Mouse (Mus musculus): Measurements from ENCODE around the gene Fam78b.
A peak's percentile ranks its signal among the peaks of the same experiment; 100 is the strongest.

Gene Fam78b

DNA sequence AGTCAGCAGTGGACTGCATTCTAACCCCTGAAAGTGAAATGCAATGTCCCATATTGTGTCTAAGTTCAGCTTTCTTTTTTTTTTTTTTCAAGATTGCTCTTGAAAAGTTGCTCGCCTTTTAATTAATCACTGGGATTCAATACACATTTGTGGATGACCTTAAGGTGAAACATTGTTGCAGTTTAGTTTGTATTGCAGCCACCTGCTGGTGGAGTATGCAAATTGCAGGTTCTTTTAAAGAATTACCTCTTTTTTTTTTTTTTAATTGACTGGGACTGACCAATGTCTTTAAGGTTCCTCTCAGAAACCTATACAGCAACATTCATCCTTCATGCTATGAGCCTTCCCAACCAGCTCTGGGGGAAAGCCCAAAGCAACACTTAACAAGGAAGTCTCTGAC, 33.2 kb downstream of the Fam78b start:
- peak in 1 of 2 experiments; percentile 27 for DNase-seq

DNA sequence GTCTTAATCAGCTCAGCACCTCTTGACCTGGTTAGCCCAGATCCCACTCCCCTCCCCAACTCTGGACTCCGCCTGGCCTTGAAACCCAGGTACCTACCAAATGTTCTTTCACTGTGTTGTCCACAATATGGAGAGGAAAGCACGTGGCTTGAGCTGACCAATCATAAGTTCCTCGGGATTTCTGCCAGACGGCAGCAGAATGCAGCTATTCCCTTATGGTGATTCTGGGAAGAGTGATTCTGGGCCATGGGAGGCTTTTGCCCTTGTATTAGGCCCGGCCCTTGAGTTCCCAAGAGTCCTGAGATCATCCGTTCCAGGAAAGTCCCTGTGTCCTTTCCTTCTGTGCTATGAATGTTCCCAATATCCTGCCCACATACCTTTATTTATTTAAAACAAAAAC, 41.3 kb downstream of the Fam78b start:
- no peak for DNase-seq

DNA sequence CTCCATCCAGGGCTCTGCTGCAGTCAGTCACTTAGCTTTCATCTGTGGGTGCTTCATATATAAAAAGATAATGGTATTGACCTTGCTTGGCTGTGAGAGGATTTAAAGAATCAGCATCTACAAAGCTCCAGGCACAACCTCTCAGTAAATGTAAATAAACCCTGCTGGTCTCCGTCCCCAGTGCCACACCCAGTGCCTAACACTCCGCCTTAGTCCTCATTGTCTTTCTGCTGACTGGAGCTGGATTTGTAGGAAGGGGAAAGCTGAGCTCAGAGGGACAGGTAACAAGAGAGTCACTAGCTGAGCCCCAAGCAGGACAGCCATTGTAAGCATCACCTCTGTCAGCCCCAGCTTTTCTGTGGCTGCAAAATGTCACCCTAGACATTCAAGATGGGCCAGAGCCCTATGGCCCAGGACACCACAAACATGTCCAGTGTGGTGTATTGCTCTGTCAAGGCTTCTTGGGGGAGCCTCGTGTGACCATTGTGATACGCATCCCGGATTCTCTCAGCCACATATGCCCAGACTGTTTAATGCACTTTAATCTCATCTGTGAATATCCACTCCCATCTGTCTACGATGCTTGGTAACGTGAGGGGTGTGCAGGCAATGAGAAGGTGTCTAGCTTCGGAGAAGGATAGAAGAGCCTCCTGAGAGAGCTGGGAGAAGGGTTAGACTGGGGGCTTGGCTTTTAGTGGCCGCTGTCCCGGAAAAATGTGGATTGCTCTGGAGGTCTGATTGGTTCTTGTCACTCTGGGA, 45.1 kb downstream of the Fam78b start:
- DNase-seq: no peak

DNA sequence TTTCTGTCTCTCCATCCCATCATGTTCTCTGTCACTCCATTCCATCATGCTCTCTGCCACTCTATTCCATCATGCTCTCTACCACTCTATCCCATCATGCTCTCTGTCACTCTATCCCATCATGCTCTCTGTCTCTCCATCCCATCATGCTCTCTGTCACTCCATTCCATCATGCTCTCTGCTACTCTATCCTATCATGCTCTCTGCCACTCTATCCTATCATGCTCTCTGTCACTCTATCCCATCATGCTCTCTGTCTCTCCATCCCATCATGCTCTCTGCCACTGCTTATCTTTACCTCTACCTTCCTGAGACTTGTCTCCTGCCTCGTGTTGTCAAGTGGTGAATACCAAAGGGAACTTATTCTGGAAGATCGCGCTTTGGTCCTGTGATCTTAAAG, 49.6 kb downstream of the Fam78b start:
- DNase-seq: no peak

DNA sequence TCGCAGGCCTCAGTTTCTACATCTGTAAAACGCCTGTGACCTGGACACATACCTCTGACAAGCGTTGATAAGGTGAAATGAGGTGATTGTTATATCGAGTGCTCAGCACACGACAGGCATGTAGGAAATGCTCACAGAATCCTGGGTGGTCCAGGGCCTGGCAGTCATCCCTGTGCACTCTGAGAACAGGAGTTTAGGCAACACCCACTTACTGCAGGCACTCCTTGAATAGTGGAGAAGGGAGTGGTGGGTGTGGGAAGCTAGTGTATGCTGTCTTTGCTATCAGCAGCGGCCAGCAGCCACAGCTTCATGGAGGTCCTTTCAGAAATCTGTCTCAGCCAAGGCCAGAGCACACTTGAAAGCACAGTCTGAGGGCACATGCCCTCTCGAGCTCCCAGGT, 52.8 kb downstream of the Fam78b start:
- no peak for DNase-seq

DNA sequence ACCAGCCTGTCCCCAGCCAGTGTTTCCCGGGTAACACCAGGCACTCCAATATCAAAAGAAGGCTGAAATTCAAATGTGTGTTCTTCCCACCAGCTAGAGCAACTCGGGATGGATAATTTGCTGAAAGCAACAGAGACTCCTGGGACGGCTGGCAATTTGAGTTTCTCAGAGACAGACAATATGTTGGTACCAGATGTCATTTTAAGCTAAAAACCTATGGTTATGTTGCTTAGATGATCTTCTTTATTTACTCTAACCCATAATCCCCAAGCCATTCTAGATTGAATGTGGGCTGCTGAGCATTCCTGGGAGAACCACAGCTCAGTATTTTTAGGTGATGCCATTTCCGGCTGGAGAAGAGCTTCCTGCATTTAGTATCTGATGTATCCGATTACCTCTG, 56.3 kb downstream of the Fam78b start:
- no peak for DNase-seq

DNA sequence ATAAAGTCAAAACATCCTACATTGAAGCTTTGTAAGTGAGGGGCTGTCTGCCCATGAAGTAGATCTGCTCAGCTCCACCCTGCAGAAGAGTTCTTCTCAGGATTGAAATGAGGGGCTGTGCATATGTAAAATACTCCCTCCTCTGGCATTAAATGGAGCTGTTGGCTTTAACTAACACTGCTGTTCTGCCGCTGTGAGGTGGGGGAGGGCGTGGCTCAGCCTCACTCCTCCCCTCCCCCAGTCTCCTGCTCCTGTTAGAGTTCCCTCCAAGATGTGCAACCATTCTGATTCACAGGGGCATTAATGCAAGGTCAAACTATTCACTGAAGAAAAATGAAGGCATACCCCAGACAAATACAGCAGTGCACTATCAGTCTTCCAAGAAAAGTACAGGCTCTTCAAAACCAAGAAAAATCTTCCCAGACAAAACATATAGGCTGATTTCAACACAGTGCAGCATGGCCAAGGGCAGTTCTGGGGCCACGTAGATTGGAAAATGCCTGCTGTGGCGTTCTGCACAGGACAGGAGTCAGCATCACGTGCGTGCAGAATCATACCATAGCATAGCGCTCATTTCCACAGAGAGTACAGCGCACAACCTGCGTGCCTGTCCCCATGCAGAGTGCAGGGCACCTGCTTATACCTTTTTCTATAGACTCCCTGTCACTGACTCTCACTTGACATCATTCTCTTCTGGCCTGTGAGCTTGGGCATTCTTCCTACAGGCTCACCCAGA, 58.5 kb downstream of the Fam78b start:
- no peak for DNase-seq

DNA sequence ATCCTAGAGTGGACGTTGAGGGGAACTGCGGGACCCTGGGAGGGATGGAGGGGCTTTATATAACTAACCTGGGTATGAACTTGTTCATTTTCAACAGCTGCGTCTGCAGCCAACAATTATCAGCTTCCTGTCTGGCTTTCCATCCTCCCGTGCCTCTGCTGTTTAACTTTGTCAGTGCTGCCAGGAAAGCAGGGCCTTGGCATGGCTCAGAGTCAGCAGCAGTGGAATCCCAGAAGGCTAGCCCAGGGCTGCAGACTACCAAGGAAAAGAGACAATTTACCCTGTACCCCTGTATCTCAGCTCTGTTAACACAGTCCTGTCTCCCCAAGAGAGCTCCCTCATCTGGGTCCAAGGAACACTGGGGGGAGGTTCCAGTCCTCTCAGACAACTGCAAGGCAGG, 62.8 kb downstream of the Fam78b start:
- no peak for DNase-seq

DNA sequence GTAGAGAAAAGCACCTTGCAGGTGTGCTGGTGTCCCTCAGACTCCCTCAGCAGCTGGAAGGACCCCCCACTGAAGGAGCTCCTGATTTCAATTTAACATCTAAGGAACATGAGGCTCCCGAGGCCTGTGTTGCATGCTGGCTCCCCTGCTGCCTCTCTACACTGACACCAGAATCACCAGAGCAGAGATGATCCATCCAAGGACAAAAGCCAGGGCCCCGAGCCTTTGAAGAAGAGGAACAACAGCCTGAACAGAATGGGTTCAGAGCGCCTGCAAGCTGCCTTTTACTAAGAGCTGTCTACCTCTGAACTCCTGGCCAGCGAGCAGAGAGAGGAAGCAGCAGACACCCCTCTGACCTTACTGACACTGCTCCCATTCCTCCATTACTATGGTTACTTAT, 64.3 kb downstream of the Fam78b start:
- no peak for DNase-seq

DNA sequence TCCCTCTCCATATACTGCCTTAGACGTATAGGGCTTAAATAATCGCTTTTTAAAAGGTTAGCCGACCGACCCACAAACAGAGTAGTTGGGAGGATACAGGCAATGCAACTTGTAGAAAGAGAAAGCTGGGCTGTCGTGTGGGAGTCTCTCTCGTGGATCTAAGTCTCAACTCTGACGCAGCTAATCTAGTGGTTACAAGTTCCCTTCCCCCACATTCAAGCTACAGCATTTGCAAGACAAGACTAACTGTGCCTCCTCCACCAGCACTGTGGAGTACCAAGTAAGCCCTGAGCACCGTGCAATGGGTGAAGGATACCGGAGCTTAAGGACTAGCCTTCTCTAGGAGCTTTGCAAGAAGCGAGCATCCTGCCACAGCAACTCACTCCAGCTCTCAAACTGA, 64.8 kb downstream of the Fam78b start:
- no peak for DNase-seq

DNA sequence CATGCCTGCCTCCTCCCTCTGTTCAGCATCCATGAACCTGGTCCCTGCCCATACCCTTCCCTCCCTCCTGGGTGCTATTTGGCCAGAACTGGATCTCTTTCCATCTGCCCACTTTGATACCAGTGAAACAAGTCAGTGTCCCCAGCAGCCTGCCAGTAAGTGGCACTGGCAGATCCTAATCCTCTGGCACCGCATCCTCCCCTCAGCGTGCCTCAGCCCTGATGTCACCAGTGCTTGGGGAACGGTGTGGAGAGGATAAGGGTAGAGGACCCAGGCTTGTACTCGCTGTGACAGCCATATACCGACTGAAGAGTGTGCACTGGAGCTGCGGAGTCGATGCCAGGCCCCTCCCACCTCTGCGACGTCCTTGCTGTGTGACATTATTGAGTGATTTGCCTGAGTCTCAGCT, 65.7 kb downstream of the Fam78b start:
- DNase-seq: no peak

DNA sequence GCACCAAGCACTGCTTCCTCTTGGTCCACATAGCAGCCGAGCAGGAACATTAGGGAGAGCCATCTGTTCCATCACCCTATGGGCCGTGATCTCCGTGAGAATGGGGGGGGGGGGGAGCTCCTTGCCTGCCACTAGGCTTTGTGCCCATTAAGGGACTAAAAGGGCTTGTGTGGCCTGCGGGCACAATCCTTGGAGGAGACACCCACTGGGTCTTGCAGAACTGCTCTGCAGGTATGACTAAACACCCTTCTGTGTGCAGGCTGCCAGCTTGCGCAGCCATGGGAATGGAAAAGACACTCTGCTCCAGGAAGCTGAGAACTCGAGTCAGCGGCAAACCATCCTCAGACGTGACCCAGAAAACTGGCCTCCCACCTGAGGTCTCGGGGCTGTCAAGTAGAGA, 68.5 kb downstream of the Fam78b start:
- DNase-seq: no peak

DNA sequence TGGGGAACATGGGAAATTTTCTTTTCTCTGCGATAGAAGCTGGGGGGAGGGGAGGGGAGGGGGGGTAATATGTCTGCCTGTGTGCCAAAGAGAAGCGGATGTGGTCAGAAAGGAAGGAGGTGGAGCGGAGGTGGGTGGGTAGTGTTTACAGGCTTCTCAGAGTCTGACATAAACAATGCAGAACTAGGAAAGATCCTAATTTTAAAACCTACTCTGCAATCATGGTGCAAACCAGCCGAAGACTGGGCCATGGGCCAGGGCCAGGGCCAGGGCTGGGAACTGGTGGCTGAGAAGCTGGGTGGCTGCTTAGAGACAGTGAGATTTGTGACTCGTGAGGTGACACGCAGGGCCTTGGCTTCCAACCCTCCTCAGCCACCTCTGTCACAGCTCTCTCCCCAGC, 69.1 kb downstream of the Fam78b start:
- no peak for DNase-seq

DNA sequence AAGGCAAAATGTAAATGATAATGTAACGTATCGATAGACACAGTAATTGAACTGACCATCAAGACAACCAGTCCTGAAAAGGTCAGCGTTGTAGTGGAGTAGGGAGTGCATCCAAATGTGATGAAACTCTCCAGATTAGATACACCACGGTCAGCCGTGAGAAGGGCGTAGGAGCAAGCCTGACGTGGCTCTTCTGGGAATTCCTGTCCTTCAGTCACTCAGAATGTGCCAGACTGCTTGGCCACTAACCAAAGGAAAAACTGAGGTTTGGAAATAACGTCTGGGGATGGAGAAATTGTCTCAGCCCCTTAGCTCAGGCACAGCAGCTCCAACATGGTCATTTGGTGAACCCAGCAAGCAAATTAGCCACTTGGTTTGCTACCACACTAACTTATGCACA, 74.5 kb downstream of the Fam78b start:
- no peak for DNase-seq

DNA sequence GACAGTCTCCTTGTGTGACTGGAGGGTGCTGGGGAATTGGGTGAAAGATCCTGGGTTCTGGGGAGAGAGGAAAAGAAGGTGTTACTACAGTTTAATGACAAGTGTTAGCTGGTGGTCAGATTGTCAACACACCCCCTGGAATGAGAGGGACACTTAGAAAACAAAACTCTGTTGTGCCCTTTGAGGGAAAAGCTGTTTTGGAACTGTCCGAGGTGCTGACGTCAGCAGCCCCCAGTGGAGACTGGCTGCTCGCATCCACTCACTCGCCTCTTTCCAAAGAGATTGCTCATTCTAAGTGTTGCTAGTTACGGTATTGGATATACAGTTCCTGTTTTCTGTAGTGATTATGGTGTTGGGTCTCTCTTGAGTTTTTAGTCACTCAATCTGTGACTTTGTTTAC, 78.3 kb downstream of the Fam78b start:
- DNase-seq: no peak

DNA sequence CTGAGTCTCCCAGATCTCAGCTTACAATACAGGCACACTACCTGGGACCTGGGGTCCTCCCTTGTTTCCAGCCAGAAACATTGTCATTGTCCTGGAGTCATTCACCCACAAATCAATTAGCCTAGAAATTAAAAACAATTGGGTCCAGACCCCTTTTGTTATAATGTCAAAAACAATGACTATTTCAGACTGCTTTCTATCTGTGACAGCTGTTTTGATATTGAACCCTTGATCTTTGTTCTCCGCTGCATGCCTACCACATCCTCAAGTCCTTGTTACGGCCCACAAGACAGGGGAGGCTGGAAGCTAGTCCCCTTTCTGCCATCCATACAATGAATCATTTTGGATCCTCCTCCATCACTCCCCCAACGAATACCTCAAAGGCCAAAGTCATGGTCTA, 80.7 kb downstream of the Fam78b start:
- no peak for DNase-seq

DNA sequence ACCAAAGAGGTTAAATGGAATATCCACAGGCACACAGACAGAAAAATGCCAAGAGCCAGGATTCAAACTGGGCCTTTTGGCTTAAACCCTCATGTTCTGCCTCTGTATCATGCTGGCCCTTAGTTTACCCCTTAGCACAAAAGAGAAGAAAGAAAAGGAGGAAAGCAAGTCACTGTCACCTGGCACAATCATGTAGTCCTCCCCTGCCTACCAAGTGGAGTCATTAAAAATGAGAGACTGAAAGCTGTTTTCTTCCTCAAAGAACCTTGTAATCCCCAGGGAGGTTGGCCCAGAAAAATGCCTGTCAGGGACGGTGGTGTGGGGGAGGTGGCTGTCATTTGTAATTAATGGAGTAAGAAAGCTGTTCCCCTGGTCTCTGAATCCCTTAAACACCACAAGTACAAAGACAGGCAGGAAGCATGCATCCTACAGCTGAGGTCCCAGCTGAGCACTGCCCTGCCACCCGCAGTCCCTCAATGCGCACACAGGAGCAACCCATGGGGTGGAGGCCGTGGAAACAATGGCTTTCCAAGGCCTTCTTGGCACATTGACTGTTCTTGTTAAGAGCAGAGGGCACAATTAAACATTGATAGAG, 81.4 kb downstream of the Fam78b start:
- DNase-seq: no peak

DNA sequence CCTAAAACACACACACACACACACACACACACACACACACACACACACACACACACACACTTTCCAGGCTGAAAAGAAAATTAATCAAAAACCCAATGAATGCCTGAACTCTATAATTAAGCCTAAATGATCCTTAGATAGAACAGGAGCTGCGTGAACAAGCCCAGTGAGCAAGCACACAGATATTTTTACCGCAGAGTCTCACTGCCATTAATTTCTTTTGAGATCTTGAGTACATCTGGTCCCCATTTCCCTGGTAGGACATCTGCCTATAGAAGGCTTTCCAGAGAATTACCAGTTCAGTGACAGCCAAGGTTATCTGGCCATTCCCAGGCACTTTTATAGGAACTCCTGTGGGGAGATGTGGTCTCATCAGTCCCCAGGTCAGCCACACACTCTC, 82.0 kb downstream of the Fam78b start:
- no peak for DNase-seq

DNA sequence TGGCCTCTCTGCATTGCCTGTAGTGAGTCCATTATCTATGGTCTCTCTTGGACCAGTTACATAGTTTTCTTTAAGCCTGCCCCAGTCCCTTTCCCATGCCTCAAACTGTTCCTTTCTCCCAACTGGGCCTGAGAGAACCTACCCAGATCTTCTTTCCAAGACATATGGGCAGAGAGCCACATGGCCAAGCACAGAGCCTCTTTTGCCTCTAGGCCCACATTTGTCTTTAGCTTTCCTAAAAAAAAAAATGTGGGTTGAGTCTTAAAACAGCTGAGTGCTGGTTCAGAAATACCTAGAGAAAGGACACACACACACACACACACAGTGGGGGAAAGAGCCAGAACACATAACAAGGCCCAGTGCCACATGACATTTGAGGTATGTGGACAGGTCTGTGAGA, 83.1 kb downstream of the Fam78b start:
- DNase-seq: no peak

DNA sequence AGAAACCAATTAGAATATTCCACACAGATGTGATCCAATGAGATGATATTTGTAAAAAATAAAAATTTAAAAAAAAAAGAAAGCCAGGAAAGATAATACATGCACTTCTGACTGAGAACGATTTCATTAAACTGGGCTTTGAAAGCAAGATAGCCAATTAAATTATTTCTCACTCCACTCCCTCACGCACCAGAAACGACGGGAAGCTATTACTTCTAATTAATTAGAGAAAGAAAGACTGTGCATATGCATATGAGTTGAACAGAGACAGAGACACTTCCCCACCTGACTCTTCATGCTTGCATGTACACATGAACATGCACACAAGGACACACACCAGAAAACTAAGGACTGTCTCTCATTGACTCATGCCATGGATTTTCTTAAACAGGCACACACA, 84.2 kb downstream of the Fam78b start:
- DNase-seq: no peak

DNA sequence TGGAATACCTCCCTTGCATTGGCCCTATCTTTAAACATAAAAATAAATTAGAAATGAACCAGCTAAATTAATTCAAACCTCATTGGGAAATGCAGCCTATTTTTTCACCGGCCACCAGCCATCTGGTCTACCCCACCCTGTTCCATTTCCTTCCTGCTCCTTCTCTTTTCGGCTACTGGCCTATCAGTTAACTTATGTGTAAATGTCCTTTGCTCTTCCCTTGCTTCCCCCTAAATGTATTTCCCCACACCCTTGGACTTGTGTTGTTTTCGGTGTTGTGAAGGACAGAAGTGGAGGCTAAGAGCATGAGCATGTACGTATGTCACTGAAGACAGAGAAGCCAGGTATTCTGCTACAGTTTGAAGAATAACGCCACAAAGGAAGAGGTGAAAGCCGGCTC, 89.2 kb downstream of the Fam78b start:
- no peak for DNase-seq

DNA sequence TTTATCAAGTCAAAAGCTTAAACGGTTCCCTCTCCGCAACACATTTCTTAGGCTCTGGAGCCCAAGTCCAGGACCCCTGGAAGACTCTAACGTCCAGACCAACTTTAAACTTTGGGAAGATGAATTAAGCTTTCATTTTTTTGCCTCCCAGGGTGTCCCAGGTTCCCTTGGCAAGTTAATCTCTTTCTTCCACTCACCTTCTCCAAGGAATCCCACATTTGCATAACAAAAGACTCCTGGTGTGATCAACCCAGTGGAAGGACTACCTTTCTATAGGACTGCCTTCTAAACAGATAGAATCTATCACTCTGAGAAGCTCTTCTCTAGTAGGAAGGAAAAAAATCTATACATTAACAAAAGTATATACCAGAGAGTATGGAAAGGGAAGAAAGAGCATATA, 92.3 kb downstream of the Fam78b start:
- DNase-seq: no peak

DNA sequence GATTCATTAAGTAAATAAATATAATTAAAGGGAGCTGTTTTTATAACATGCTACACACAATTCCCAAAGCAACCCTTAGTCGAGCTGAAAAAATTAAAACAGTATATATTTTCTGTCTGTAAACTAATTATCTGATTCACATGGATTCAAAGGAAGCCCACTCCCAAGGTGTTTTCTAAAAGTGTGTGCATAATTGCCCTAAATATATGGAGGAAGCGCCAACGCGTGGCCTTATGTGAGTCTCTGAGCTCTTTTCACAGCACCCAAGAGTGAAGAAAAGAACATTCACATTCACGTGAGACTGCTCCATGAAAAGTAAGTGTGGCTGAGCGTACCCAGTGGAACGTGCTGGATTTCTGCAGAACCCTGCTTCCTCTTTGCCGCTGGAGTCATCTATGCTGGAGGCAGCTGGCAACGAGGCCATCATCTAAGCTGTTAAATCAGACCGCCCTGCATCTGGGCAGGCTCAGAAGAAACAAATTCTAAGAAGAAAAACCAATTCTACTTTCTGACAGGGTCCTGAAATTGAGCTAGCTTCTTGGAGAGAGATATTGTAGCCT, 93.5 kb downstream of the Fam78b start:
- no peak for DNase-seq

DNA sequence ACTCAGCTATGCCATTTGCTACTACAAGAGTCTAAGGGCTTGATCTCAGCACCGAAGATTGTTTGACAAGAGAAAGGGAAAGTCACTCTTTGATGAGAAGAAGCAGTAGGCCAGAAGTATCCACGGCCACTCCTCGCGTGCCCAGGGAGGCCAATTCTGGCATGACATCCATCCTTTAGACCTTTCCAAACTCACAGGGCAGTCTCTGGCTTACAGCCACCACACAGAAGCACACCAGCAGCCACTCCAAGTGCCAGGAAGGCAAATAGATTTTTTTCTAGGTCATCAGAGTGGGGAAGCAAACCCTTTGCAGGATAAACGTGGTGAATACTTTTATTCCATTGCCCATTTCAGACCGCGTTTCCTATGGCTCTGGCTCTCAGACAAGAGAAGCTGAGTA, 97.5 kb downstream of the Fam78b start:
- DNase-seq: no peak
